ENCODE assay signal across 19 mouse cellular contexts in genomic region chr10:41740221-41740620, GRCm38 (mm10). TPM values are rescaled to one million over a fixed set of nuclear protein-coding genes. Genes with fewer than 3 reads are reported as not detected.
"Had no signal": no experiment of that assay in that cellular context is flagged by ENCODE, and none has a peak within 500 bp of the region (broad histone marks: within the 10 kb centered on the region; RNA-seq: fewer than 3 reads in every experiment).

No protein-coding gene starts in this region.

- H3K9ac ChIP-seq: liver, embryonic 13.5 days; liver, embryonic 15.5 days; lung, embryonic 14.5 days; midbrain, embryonic 12.5 days; neural tube, embryonic 13.5 days; neural tube, embryonic 15.5 days had no signal

- H3K4me3 ChIP-seq: liver, embryonic 13.5 days; liver, embryonic 15.5 days; midbrain, embryonic 10.5 days; midbrain, embryonic 12.5 days; myocyte; neural tube, embryonic 13.5 days; neural tube, embryonic 15.5 days had no signal

- H3K4me2 ChIP-seq: liver, embryonic 11.5 days; liver, embryonic 13.5 days; liver, embryonic 15.5 days; lung, embryonic 14.5 days; midbrain, embryonic 12.5 days; neural tube, embryonic 13.5 days; neural tube, embryonic 15.5 days had no signal

- H3K36me3 ChIP-seq: neural tube, embryonic 15.5 days had no signal

- H3K27ac ChIP-seq: liver, embryonic 13.5 days; liver, embryonic 15.5 days; midbrain, embryonic 10.5 days; midbrain, embryonic 12.5 days; neural tube, embryonic 13.5 days; neural tube, embryonic 15.5 days had no signal

- DNase-seq: liver, embryonic 13.5 days; lung, embryonic 14.5 days; midbrain, embryonic 14.5 days; retina, postnatal 1 day; right cerebral cortex, adult 18-20 months; right cerebral cortex, postnatal 25 days; right cerebral cortex, postnatal 4 days; spleen, adult 18-20 months; thymus, adult 18-20 months; thymus, postnatal 14 days; thymus, postnatal 36 days had no signal

- ATAC-seq: midbrain, embryonic 16.5 days had no signal

- H3K9me3 ChIP-seq: liver, embryonic 13.5 days; liver, embryonic 15.5 days; midbrain, embryonic 10.5 days; neural tube, embryonic 13.5 days; neural tube, embryonic 15.5 days had no signal

- H3K27me3 ChIP-seq: liver, embryonic 13.5 days; liver, embryonic 15.5 days; midbrain, embryonic 12.5 days; neural tube, embryonic 13.5 days; neural tube, embryonic 15.5 days had no signal

- H3K4me1 ChIP-seq: liver, embryonic 13.5 days; liver, embryonic 15.5 days; neural tube, embryonic 13.5 days; neural tube, embryonic 15.5 days had no signal

RNA-seq across cellular contexts. Expression of gene Ccdc162, which starts 23.8 kb away (rescaled TPM):
- polyA plus RNA-seq: liver, embryonic 15.5 days had no signal
